Mouse (Mus musculus) left cerebral cortex, adult 18-20 months (tissue): ENCODE measurements at regions not wholly inside any gene's neighbourhood (a gene's known extent, or its start where the extent isn't known, plus 50 kb on each side); places are given as distances from the start of the nearest gene placed in this dataset.

Experiments used
- DNase-seq, 2 experiments: peaks; one replicate each; pipeline ENCODE4 v3.0.0; 2021 to 2022; ENCODE audit warnings: low spot score in 2 of 2, mixed read lengths in 1 of 2

- DNase-seq, result no peak
Observed at GRCm38 (mm10) chr13:69182478-69182877, 183.1 kb upstream of the Adcy2 start.

GRCm38 (mm10) chr13:69190661-69191060, 191.3 kb upstream of the Adcy2 start:
- DNase-seq, result no peak

GRCm38 (mm10) chr13:69196464-69196871, 197.1 kb upstream of the Adcy2 start:
- DNase-seq, result no peak

- DNase-seq, result no peak
Observed at GRCm38 (mm10) chr13:69207741-69208568, 208.6 kb upstream of the Adcy2 start.

GRCm38 (mm10) chr13:69208569-69208881, 209.2 kb upstream of the Adcy2 start:
- DNase-seq, result no peak

GRCm38 (mm10) chr13:69216579-69216978, 217.2 kb upstream of the Adcy2 start:
- DNase-seq, result no peak

- DNase-seq, result no peak
Observed at GRCm38 (mm10) chr13:69220425-69220824, 221.1 kb upstream of the Adcy2 start.

GRCm38 (mm10) chr13:69226538-69226937, 227.2 kb upstream of the Adcy2 start:
- DNase-seq, result no peak

GRCm38 (mm10) chr13:69230361-69230943, 231.1 kb upstream of the Adcy2 start:
- DNase-seq, result no peak

GRCm38 (mm10) chr13:69236386-69236785, 237.0 kb upstream of the Adcy2 start:
- no peak for DNase-seq

GRCm38 (mm10) chr13:69237918-69238317, 238.6 kb upstream of the Adcy2 start:
- DNase-seq, result no peak

GRCm38 (mm10) chr13:69239261-69239915, 240.0 kb upstream of the Adcy2 start:
- no peak for DNase-seq

- no peak for DNase-seq
Observed at GRCm38 (mm10) chr13:69242544-69243296, 243.4 kb upstream of the Adcy2 start.

GRCm38 (mm10) chr13:69250334-69251129, 251.2 kb upstream of the Adcy2 start:
- no peak for DNase-seq

GRCm38 (mm10) chr13:69251130-69251561, 251.8 kb upstream of the Adcy2 start:
- DNase-seq, result no peak

- peak in 1 of 2 experiments; percentile 9 for DNase-seq
Observed at GRCm38 (mm10) chr13:69252335-69252734, 253.0 kb upstream of the Adcy2 start.

GRCm38 (mm10) chr13:69260485-69260884, 261.1 kb upstream of the Adcy2 start:
- no peak for DNase-seq

GRCm38 (mm10) chr13:69260972-69261371, 261.6 kb upstream of the Adcy2 start:
- no peak for DNase-seq

GRCm38 (mm10) chr13:69263722-69264121, 264.4 kb upstream of the Adcy2 start:
- no peak for DNase-seq

GRCm38 (mm10) chr13:69266071-69266470, 266.7 kb upstream of the Adcy2 start:
- no peak for DNase-seq

GRCm38 (mm10) chr13:69272506-69272905, 261.0 kb upstream of the Nsun2 start:
- no peak for DNase-seq
